Comparison of ENCODE assay signal across 15 mouse cellular contexts in the genomic region with DNA sequence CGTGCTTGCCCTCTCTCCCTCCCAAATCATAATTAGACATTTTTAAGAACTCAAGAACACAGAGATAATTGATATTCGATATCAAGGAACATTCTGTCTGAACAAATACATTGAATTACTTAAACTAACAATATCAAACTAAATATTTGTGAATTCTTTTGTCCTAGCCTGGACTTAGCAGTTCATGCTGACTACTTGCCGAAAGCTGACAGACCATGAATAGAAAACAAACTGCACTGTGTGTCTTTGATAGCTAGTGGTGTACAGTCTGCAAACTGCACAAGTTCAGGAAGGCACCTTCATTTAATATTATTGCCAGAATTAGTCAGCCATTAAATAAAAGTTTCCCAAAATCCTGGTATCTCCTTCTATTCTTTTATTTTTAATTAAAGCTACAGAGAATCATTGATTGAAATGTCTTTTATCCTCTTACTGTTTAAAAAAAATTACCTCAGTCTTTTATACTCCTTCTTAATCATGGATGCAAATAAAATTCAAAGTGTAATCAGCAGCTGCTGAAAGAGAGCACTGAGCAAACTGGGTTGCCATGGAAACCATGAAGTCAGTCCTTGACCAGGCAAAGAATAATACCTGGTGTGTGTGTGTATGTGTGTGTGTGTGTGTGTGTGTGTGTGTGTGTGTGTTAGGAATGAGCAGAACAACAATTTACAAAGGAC.
A peak's percentile ranks its signal among the peaks of the same experiment; 100 is the strongest.
DNase-seq lines count a peak whose midpoint lies in the region; ATAC-seq and TF ChIP-seq lines count a peak whose summit lies in the region.
"Had no signal": no experiment of that assay in that cellular context is flagged by ENCODE, and none has a peak within 500 bp of the region (broad histone marks: within the 10 kb centered on the region; RNA-seq: fewer than 3 reads in every experiment).

No protein-coding gene starts in this region.

- DNase-seq in left cerebral cortex, postnatal 25 days (ENCODE audit: low spot score in 2 of 2), result peak; percentile 9 to 27
- DNase-seq in left cerebral cortex, adult 11 months (ENCODE audit: low spot score), result no peak
- DNase-seq in embryo, embryonic 11 days, result peak; percentile 49
- no peak for DNase-seq in lung, postnatal 10 days
- DNase-seq in adrenal gland, postnatal 14 days, result no peak
- DNase-seq in lung, postnatal 0 days (ENCODE audit: low spot score), result no peak
- DNase-seq: cerebellum, adult 11-12 months; heart, adult 11 months; kidney, adult 8-10 months; liver; thymus, postnatal 25 days had no signal

- H3K9ac ChIP-seq in hindbrain, embryonic 13.5 days, result no peak overlapping the region
- H3K9ac ChIP-seq in neural tube, embryonic 12.5 days, result no peak overlapping the region
- no peak overlapping the region for H3K9ac ChIP-seq in lung, postnatal 0 days (replicated peaks; ENCODE audit: low read depth)
- H3K9ac ChIP-seq: embryonic facial prominence, embryonic 12.5 days had no signal

- peak overlapping the region; percentile 67 for H3K27ac ChIP-seq in hindbrain, embryonic 13.5 days
- H3K27ac ChIP-seq in neural tube, embryonic 12.5 days, result no peak overlapping the region
- no peak overlapping the region for H3K27ac ChIP-seq in lung, postnatal 0 days (ENCODE audit: low read length)
- H3K27ac ChIP-seq: embryonic facial prominence, embryonic 12.5 days had no signal

- intact Hi-C loops in left cerebral cortex, postnatal 25 days (cut with DNase I), result no loop called here

- H3K4me3 ChIP-seq in hindbrain, embryonic 13.5 days, result no peak overlapping the region
- H3K4me3 ChIP-seq in neural tube, embryonic 12.5 days, result no peak overlapping the region
- no peak overlapping the region for H3K4me3 ChIP-seq in lung, postnatal 0 days (ENCODE audit: low read depth, low read length)
- H3K4me3 ChIP-seq: embryonic facial prominence, embryonic 12.5 days; myocyte had no signal

- H3K4me2 ChIP-seq in hindbrain, embryonic 13.5 days, result no peak overlapping the region
- H3K4me2 ChIP-seq in neural tube, embryonic 12.5 days (replicated peaks), result no peak overlapping the region
- H3K4me2 ChIP-seq in lung, postnatal 0 days (replicated peaks; ENCODE audit: low read depth, low read length), result no peak overlapping the region
- H3K4me2 ChIP-seq: embryonic facial prominence, embryonic 12.5 days had no signal

- H3K36me3 ChIP-seq in hindbrain, embryonic 13.5 days, result no peaks in the 10 kb centered on the region
- no peaks in the 10 kb centered on the region for H3K36me3 ChIP-seq in neural tube, embryonic 12.5 days
- H3K36me3 ChIP-seq in lung, postnatal 0 days (ENCODE audit: insufficient read depth, low read length), result no peaks in the 10 kb centered on the region
- H3K36me3 ChIP-seq: embryonic facial prominence, embryonic 12.5 days had no signal

- WGBS in hindbrain, embryonic 13.5 days, result 47% methylated on average over 3 of the region's 3 CpGs
- 59% methylated on average over 3 of the region's 3 CpGs for WGBS in neural tube, embryonic 12.5 days
- WGBS in lung, postnatal 0 days, result 44% methylated on average over 3 of the region's 3 CpGs

- H3K27me3 ChIP-seq in hindbrain, embryonic 13.5 days, result no peaks in the 10 kb centered on the region
- H3K27me3 ChIP-seq in neural tube, embryonic 12.5 days (replicated peaks), result no peaks in the 10 kb centered on the region
- no peaks in the 10 kb centered on the region for H3K27me3 ChIP-seq in lung, postnatal 0 days (replicated peaks; ENCODE audit: insufficient read depth, low read length)
- H3K27me3 ChIP-seq: embryonic facial prominence, embryonic 12.5 days had no signal

- H3K9me3 ChIP-seq in hindbrain, embryonic 13.5 days, result no peaks in the 10 kb centered on the region
- no peaks in the 10 kb centered on the region for H3K9me3 ChIP-seq in neural tube, embryonic 12.5 days
- H3K9me3 ChIP-seq in lung, postnatal 0 days (ENCODE audit: low read length), result no peaks in the 10 kb centered on the region
- H3K9me3 ChIP-seq: embryonic facial prominence, embryonic 12.5 days had no signal

- no peak for TF ChIP-seq CTCF in lung, postnatal 0 days (IDR thresholded peaks at IDR 0.05)

- TF ChIP-seq EP300 in lung, postnatal 0 days (IDR thresholded peaks at IDR 0.05), result no peak

- peak; percentile 91 for ATAC-seq in hindbrain, embryonic 13.5 days (ENCODE audit: low FRiP score)
- ATAC-seq in neural tube, embryonic 12.5 days (ENCODE audit: low FRiP score, low read depth), result peak; percentile 83
- no peak for ATAC-seq in lung, postnatal 0 days

- peaks cover 14% of the 10 kb centered on the region for H3K4me1 ChIP-seq in hindbrain, embryonic 13.5 days (replicated peaks)
- peaks cover 3% of the 10 kb centered on the region; the same call in 1 of the 2 replicates for H3K4me1 ChIP-seq in neural tube, embryonic 12.5 days
- no peaks in the 10 kb centered on the region for H3K4me1 ChIP-seq in lung, postnatal 0 days (ENCODE audit: insufficient read depth, low read depth, low read length)
- H3K4me1 ChIP-seq: embryonic facial prominence, embryonic 12.5 days had no signal

Comparison
In these comparisons a context has a peak if more than half of its experiments do, and no peak if none do; other contexts are left out.
1. DNase-seq: peak in left cerebral cortex, postnatal 25 days (2 of 2) and embryo, embryonic 11 days (single experiment); none in left cerebral cortex, adult 11 months (single experiment), lung, postnatal 10 days (single experiment), adrenal gland, postnatal 14 days (single experiment) and lung, postnatal 0 days (single experiment).